Mouse (Mus musculus) retina, embryonic 14.5 days (tissue): Measurements from ENCODE around the gene Gm12184.
A peak's percentile ranks its signal among the peaks of the same experiment; 100 is the strongest.
"Not testable (repeated sequence)": the region's sequence is repeated elsewhere in the genome, so short reads cannot be mapped to it uniquely, and the experiment has no call there.

Experiments
- DNase-seq: peaks from one replicate; pipeline ENCODE4 v3.0.0-alpha.2; 2015; ENCODE audit warnings: low spot score

Gene Gm12184

DNA sequence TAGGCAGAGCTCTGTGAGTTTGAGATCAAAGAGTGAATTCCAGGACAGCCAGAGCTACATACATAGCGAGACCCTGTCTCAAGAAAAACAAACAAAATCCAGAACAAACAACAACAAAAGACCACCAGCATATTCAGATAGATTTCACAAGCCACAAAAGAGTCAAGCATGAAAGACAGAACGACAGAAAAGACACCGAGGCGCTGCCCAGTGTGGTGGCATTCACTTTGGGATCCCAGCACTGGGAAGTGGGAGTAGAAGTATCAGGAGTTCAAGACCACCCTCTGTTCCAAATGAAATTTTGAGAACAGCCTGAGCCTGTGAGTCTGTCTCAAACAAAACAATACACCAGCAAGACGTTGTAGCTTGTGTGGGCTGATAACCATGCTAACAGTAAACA, 20.4 kb upstream of the Gm12184 start:
- no peak for DNase-seq

DNA sequence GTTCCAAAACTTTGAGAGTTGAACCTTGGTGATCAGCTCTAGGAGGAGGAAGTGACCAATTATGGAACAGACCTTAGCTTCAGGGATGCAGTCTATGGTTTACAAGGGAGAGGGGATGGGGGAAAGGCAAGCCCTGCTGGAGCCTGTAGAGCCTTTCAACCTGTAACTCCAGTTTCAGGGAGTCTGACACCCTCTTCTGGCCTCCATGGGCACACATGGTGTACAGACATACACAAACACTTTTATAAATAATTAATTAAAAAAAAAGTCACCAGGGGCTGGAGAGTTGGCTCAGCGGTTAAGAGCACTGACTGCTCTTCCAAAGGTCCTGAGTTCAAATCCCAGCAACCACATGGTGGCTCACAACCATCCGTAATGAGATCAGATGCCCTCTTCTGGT, 19.9 kb upstream of the Gm12184 start:
- not testable (repeated sequence) for DNase-seq

DNA sequence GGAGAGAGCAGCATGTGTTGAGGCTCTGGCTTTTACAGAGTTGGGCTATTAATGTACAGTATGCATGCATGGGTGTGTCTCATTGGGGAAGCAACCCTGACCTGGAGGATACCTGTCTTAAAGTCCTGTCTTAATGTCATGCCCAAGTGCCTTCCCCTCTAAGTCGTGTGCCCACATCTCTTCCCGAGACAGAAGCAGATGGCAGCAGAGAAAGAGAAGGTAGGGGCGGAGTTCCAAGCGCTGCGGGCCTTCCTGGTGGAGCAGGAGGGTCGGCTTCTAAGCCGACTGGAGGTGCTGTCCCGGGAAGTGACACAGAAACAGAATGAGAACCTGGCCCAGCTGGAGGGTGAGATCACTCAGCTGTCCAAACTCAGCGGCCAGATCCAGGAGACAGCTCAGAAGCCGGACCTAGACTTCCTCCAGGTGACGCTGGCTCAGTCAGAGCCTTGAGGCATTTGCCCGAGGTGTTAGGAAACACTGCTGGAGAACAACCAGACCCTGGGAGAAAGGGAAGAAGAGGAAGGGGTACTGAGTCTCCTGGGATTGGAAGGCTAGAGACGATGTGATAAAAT, 18.9 kb upstream of the Gm12184 start:
- DNase-seq, result no peak

DNA sequence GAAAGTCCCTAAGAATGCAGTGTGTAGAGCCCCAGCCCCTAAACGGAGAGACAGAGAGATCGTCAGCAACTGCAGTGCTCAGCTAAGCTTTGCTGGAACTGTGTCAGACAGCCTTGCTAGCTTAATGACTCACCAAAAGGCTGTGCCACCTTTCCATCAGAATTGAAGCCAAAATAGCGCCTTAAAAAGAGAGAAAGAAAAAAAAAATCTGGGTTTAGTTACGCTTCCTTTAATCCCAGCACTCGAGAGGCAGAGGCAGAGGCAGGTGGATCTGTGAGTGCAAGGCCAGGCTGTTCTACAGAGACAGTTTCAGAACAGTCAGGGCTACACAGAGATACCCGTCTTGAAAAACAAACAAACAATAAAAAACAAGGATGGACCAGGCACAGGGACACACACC, 17.9 kb upstream of the Gm12184 start:
- DNase-seq, result no peak

DNA sequence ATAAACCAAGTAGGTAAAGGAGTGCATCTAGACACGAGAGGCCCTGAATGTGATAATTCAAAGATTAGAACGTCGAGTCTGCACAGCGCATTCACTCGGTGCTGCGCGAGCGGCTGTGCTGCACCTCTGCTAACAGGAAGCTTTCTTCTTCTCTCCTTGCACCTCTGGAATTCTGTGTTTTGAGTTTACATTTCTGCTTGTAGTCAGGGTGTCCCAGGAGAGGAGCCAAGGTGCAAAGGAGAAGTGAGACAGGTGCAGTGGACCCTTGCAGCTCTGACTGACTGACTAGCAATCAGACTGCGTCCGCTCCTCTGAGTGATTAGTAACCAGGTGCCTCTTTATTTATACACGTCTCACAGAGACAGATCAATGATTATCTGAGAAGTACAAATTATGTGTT, 16.7 kb upstream of the Gm12184 start:
- no peak for DNase-seq

DNA sequence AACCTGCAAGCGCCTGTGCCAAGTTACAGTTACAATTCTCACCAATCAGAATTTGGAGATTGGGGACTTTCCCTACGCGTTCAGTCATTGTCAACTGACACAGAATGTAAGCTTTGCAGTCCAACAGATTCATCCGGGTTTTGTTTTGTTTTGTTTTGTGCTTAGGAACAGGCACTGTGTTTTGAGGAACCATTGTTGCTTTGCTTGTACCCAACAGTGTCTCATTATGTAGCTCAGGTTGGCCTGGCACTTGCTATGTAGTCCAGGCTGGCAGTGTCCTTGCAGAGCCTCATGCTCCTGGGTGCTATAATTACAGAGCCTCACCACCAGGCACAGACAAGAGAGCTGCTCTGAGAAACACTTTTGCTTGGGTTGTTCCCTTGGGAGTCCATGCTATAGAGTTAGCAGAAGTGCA, 15.9 kb upstream of the Gm12184 start:
- no peak for DNase-seq

DNA sequence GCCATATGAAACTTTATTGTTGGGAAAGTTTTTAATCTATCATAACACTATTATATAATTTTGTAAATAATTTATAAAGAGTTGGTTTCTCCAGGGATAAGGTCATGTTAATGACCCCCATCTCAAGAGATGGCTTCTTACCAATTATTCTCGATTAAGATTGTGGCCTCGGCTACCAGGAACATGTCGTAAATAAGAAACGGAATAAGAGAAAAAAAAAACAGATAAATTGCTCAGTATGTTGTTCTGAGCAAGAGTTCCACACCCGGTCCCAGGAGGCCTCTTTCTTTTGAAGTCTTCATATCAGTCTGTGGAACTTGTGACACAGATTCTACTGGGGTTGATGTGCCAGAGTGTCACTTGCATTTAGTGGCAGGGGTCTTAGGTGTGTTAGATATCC, 14.8 kb upstream of the Gm12184 start:
- DNase-seq, result no peak

DNA sequence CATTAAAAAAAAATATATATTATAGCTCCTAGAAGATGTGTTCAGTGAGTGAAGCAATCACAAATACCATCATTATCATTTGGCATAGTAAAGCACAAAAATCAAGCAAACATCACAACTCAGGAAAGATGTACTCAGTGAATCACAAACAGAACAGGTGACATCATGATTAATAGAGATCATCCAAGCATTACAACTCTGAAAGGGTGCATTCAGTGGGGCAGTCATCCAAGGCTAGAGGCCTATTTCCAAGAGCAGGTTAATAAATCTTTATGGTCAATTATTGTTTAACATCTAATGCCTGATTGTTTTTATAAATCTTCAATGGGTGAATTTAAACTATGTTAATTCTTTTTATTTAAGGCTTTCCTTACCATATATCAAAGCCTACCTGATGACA, 14.3 kb upstream of the Gm12184 start:
- DNase-seq, result no peak

DNA sequence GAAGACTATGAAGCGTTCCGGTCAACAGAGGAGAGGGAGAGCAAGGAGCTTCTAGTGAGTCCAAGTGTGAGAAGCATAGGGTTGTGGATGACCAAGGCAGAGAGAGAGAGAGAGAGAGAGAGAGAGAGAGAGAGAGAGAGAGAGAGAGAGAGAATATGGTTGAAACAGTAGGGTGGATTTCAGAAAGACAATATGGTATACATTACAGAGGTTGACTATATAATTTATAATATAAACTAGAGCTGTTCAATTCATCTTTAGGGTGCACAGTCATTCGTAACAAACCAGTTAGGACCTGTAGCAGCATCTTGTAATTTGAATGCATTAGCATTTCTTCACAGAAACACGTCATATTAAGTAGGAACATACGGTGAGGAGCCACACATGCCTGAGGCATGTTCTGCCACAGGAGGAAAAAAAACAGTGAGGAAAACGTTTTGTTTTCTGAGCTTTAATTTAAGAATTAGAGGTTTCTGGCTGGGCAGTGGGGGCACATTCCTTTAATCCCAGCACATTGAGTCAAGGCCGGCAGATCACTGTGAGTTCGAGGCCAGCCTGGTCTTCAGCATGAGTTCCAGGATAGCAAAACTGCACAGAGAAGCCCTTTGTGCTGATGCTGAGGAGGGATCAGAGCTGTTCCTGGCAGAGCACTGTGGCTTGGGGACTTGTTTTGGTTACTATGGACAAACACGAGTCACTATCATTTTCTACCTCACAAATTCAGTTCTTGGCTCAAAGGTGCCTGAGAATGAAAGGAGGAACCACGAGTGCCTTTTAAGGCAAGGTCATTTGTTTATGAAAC, 12.6 kb upstream of the Gm12184 start:
- DNase-seq, result no peak

DNA sequence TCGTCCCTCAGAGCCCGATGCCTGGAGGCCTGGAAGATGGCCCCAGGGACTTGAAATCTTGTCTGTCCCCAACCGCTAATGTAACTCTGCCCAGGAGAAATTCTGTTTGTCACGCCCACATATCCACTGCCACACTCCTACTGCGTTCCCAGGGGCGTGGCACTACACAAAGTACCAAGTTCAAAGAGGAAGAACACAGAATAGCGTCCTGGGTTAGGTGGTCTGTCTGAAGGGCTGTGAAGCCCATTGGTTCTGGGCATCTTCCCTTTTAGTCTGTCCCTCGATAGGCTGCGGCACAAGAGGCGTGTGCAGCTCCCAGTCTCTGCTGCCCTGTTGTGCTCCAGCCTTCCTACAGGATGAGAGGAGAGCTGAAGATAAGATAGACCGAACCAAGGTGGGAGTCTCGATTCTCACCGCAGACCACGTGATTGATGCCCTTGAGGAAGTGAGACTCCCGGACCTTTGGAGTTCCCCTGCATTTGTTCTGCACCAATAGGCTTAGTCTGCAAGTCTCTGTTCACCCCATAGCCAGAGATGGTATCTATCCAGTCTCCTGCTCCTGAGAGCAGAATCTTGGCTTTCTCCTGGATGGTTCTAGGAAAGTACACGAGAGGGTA, 11.8 kb upstream of the Gm12184 start:
- peak; percentile 60 for DNase-seq

DNA sequence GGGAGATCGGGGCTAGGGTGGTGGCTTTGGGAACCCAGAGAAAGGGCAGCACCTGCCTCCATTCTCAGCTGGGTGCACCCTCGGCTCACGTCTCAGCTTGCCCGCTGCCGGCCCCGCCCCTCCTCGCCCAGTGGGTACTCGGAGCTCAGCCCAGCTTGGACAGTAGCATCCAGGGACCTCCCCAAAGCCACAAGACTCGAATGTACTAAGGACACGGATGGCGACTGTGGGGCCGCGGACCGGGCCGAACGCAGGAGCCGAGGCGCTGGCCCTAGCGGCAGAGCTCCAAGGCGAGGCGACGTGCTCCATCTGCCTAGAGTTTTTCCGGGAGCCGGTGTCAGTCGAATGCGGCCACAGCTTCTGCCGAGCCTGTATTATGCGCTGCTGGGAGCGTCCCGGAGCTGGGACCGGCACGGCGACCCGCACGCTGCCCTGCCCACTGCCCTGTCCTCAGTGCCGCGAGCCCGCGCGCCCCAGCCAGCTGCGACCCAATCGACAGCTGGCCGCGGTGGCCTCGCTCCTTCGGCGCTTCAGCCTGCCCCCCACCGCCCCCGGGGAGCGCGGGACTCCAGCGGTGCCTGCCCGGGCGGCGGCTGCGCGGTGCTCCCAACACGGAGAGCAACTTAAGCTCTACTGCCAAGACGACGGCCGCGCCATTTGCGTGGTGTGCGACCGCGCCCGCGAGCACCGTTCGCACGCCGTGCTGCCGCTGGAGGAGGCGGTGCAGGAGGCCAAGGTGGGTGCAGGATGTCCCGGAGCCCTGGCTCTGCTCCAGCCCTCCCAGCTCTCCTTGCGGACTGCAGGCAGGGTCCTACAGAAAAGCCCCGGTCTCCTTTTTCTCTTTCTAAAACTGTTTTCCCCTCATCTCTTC, 11.1 kb upstream of the Gm12184 start:
- DNase-seq, result peak; percentile 65

DNA sequence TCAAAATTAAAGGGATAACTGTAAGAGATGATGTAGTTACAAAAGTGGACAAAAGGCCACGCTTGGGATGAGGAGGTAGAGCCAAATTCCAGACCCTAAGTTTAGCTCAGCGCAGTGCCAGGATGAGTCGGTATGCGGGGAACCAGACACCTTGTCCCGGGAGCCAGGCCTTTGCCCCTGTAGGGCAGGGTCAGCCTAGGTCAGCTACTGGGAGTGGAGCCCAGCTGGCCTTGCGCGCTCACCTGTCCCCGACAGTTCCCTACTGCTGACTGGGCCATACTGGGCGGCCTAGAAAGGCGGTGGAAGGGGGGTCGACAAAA, 10.5 kb upstream of the Gm12184 start:
- DNase-seq, result no peak

DNA sequence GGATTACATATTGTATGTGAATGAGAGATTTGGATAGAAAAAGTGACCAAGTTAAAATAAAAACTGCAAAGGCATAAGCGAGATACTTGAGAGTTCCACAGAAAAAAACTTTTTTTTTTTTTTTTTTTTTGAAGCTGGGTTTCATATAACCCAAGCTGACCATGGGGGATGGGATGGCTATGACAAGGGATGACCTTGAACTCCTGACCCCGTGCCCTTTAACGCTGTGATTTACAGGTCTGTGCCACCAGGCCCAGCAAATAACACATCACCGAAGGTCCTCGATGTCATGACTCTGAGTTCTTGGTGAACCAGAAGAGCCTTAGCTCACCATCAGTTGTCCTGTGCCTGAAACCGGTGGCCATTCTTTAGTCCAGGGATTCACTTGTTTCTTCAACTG, 9.5 kb upstream of the Gm12184 start:
- DNase-seq, result no peak

DNA sequence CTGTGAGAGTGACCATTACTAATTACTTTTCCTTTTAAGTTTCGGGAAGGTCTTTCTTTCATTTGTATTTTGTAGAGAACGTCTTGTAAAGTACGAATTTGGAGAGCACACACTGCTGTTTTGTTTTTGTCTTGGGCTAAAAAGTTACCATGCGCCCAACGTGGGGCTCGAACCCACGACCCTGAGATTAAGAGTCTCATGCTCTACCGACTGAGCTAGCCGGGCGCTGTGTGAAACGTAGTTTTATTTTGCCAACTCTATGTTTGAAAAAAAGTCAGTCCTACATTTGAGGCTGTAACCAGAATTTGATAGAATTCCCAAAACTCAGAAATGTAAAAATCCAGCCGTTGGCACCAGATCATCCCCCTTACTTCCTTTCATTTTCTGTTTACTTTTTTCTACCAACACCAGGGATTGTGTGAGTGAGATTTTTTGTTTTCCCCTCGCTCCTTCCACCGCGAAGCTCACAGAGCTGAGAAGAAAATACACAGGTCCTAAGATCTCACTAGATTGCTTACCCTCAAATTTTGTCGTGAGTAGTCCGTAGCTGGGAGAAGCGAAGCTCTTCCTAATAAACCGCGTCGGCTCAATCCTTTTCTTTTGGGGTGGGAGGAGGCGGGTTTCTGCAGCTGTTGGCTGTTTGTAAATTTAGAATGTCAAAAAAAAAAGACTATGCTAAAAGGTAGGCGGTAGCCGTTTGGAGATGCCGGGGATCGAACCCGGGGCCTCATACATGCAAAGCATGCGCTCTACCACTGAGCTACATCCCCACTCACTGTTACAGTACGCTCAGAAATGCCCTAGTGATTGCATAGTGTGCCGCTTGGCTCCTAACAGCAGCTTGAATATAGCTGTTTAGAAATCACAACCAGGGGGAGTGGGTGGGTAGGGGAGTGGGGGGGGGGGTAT, 7.5 kb upstream of the Gm12184 start:
- peak; percentile 99 for DNase-seq

DNA sequence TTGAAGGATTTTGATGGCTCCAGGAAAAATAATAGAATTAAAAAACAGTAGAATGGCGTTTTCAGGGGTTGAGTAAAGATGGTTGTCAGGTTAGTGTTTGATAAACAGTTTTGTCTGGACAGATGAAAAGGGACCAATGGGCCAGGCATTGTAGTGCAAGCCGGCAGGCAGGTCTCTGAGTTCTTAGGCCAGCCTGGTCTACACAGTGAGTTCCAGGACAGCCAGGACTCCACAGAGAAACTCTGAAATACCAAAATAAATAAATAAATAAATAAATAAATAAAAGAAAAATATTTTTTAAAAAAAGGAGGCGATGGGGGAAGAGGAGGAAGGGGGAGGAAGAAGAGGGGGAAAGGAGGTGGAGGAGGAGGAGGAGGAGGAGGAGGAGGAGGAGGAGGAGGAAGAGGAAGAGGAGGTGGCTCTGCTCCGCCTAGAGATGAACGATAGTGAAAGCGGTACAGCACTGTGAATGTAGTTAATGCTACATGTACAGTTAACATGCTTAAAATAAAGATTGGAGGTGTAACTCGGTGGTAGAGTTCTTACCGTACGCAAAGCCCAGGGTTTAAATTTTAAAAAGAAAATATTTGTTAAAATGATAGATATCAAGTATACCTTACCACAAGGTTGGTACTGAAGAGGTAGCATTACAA, 6.7 kb upstream of the Gm12184 start:
- DNase-seq, result no peak

DNA sequence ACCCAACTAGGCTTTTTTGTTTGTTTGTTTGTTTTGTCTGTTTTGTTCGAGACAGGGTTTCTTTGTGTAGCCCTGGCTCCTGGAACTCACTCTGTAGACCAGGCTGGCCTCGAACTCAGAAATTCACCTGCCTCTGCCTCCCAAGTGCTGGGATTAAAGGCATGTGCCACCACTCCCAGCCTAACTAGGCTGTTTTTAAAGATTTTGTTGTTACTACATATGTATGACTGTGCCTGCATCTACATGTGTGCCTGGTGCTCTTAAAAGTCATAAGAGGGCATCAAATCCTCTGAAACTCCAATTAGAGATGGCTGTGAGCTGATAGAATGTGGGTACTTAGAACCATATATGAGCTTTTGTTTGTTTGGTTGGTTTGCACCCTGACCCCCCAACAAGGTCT, 4.8 kb upstream of the Gm12184 start:
- DNase-seq, result no peak

DNA sequence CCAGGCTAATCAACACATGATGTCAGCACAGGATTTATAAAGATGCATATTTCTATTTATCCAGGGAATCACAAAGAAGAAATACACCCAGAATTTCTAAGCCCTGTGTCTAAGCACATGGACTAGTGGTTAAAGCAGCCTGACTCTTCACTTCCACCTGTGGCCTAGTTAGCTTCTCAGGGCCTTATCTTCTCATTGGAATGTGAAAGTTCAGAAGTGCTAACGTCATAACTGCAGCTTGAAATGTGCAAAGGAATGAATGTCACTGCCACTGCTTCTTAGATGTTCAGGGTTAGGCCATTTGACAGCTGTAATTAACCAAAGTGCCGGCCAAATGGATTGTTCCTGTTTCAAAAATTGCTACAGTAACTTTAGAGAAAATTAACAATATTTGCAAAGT, 3.8 kb upstream of the Gm12184 start:
- no peak for DNase-seq

DNA sequence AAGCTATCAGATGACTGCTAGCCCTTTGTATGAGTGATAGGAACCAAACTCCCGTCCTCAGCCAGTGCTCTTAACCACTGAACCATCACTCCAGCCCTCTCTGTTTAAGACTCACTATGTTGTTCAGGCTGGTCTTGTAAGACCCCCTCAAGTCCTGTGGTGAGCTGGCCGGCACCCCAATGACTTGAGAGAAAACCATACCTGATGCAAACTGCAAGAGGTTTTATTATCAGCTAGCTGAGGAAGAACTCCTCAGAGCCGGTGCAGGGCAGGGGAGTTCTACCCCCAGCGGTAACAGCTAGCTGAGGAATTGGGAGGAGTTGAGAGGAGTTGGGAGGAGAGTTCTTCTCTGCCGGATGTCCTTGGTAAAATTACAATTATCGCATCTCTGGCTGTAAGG, 1.5 kb upstream of the Gm12184 start:
- DNase-seq, result no peak

DNA sequence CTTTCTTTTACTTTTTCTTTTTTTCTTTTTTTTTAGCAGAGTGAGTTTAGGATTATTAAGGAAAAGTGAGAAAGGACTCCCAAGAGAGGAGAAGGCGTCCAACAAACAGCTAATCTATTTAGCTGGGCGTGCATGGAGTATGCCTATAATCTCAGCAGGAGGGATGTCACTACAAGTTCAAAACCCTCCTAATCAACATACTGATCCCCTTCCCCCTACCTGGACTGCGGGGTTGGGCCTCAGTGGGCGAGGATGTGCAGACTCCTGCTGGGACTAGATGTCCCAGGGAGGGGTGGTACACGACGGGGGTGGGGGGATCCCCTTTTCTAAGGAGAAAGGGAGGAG, 269 bp upstream of the Gm12184 start:
- DNase-seq, result peak; percentile 67

DNA sequence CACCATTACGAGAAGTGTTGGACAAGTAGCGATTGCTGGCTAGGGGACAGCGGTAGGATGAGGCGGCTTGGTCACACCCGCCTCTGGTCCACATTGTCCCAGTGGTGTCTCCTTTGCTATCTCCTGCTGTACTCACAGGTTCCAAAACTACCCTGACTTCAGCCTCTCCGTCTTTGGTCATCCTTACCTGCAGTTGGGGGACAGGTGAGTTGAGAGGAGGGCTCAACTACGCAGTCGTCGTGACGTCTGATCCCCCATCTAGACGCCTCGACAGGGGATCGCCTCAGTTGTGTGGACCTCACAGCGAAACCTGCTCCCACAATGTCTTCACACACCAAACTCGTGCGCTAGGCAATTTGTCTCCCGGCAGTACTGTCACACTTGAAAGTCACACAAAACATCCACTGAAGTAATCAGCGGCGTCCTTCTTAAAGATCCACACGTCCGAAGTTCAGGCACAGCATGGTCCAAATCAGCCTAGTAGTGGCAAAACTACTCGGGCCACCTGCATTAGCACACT, 2.1 kb downstream of the Gm12184 start:
- DNase-seq, result no peak

DNA sequence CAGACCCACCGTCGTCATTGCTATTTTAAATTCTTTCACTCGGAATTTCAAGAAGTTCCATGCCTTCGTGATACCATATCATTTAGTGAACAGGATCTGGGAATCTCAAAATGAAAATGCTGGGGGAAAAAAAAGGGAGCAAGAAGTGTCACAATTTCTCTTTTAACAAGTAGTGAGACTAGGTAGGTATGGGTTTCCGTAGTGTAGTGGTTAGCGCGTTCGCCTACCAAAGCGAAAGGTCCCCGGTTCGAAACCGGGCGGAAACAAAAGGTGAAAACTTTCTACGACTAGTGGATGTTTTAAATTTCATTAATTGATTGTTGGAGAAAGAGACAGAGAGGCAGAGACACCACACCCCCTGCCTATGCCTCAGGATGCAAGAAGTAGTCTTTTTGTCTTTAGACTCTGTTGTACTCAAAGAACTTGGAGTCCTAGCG, 2.9 kb downstream of the Gm12184 start:
- peak; percentile 95 for DNase-seq
